Mouse (Mus musculus) heart, postnatal 14 days (tissue): ENCODE data around the gene Mrpl44. TPM values are rescaled to one million over a fixed set of nuclear protein-coding genes. Genes with fewer than 3 reads are reported as not detected.
A peak's percentile ranks its signal among the peaks of the same experiment; 100 is the strongest.

ENCODE experiments used
- DNase-seq, 2 experiments: peaks; one replicate each; pipeline ENCODE4 v3.0.0; 2021 to 2022
- intact Hi-C: fragments of 180-260 bp; cut with DNase I; formaldehyde crosslinking; loops from one replicate; pipeline ENCODE4 v1.15.1; 2025
- total RNA-seq, 2 experiments: library from RNA; stranded (reverse); gene quantifications; 2 replicates each; pipeline ENCODE4 v1.2.3; 2021

Mrpl44 gene
- total RNA-seq, 2 experiments from 2014 or later: 56.9 to 58.5 TPM

- intact Hi-C loops: loop anchor here (5.0 kb wide), 1 partner anchor 33 kb away; no protein-coding TSS in a partner anchor
Observed at GRCm38 (mm10) chr1:79823951-79824633, 48.3 kb downstream of the Mrpl44 start.

More at GRCm38 (mm10) chr1:79823951-79824633, 48.3 kb downstream of the Mrpl44 start:
- peak in 1 of 2 experiments; percentile 15 for DNase-seq

Other genes with a start within 250 kb of the Mrpl44 start
- under 1 TPM; 0.45 to 0.68 TPM for gene Ap1s3, start 104.0 kb upstream of the Mrpl44 start, total RNA-seq
- gene Wdfy1, start 125 bp downstream of the Mrpl44 start, total RNA-seq: 10 to 100 TPM; 18.6 to 23.0 TPM
- 10 to 100 TPM; 22.2 to 22.9 TPM for gene Serpine2, start 85.2 kb downstream of the Mrpl44 start, total RNA-seq